Mouse (Mus musculus): ENCODE data around the gene Sec22a.

Gene Sec22a

DNA sequence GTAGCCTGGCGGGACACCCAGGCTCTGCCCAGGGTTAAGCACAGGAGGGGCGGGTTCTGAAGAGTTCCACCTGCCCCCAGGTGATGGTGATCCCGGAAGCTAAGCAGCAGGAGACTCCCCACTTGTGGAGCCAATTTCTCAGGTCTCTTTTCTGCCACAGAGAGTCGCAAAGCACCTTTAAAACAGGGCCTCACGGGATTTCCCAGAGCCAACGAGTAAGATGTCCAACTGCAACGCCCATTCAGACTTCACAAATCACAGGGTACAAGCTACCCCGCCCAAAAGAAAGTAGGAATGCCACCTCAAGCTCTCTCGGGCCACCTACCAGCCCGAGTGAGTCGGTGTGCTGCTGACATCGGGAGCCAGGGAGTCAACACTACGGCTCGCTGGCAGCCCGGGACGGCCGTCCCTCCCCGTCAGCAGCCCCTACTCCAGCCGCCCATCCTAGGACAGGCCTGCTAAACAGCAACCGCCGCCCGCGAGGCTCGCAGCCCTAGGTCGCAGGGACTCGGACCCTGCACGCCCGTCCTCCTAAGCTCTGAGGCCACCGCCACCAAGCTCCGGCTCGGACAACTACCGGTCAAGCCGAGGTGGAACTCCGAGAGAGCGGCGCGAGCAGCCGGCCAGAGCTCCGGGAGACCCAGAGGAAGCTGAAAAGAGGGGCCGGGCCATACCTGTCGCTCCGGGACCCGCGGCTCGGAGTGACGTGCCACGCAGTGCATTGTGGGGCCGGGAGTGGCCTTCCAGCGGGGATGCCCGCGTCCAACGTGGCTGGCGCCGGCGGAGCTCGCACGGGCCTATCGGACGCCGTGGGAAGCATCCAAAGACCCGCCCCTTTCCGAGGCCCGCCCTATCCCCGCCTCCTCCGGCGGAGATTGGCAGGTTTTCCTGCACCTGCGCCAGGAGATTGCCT, at the start of gene Sec22a:
Gene Sec22a, minus strand, starts transcription at position 769 of the 913 bp plus-strand sequence.
- DNase-seq = peak; percentile 95

DNA sequence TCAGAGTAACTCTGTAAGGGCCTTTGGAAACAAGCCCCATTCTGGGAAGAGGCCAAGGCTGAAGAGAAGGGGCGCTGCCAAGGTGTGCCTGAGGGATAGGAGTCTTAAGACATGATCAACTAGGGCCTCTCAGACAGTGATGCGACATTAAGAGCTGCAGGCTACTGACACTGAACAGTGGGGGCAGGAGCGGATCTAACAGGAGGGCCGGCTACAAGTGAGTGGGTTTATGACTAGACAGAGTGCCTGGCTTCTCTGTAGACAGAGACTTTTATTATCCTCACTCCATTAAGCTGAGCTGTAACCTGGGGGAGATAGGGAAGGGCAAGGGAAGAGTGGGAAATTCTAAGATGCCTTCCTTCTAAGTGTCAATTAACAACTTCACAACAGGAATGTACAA, 43.0 kb upstream of the Sec22a start:
- DNase-seq = no peak

DNA sequence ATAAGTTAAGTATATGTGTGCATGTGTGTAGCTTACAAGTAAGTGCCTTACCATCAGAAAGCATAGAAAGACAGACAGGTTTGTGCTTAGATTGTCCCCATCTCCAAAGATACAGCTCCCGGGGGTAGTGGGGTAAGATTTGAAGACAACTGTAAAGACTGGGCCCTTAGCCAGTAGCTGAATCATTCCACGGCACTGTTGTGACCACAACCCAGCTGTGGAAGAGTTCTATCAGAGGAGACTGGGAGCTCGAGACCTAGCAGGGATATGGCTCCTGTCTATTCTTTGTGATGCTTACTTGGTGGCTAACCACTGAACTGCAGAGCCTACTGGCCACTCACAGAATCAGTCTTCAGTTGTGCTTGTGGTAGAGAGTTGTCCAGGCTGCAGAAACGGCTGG, 42.4 kb upstream of the Sec22a start:
- no peak for DNase-seq

DNA sequence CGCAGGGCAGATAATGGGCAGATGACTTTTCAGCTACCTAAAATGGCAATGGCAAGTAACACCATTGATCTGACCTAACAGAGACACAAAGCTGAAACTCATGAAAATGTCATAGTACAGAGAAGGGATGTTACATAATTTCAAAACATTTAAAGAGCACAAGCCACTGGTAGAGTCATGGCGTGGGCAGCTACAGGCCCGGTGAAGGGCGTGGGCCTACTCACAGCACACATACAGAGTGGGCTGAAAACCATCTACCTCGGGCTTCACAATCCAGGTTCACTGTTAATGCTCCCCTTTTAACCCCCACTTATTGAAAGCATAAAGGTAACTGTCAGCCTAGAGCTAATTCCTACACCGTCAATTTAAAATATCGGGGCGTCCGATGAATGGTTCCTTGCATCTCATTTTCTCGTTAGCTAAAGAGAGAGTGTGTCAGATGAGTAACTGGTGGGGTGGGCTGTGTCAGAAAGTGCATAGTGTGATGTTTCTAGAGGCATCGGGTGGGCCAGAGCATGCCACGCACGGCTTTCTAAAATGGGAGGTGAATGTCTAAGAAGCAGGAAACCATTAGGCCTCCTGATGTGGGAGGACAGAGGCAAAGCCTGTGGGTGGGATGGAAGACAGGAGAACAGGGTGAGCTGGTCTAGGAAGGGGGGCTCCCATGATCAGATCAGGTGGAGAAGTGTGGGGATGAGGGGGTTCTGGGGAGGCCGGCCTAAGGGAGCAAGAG, 41.8 kb upstream of the Sec22a start:
- DNase-seq = no peak

DNA sequence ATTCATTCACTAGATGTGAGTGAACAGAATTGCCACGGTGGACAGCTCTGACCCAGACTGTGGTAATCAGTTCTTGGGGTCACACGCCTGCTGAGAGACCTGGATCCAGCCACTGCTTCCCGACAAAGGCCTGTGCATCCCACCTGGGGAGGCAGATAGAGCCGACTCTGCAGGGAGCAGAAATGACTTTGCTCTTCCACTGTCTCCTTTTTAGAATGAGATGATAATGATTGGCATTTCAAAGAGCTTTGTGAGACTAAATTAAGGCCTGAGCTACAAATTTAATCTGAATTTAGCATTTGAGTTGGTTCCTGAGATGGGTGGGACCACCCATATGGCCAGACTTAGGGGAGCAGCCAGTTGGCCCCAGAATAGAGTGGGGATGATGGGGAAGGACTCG, 41.1 kb upstream of the Sec22a start:
- DNase-seq = no peak

DNA sequence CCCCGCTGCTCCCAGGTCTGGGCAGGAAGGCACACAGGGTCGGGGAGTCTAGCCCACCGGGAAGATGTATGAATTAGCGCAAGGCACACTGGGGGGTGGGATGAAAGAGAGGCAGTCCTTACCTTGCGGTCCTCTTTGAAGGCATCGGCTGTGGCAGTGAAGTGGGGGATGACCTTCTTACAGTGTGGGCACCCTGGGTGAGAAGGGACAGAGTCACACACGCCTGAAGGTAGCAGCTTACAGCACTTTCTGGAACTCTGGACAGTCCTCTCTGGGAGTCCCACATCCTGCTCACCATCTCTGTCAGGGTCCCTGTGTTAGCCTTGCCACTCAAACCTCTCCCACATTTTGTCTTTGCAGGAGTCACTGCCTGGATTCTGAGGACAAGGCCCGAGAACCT, 40.2 kb upstream of the Sec22a start:
- DNase-seq = no peak

DNA sequence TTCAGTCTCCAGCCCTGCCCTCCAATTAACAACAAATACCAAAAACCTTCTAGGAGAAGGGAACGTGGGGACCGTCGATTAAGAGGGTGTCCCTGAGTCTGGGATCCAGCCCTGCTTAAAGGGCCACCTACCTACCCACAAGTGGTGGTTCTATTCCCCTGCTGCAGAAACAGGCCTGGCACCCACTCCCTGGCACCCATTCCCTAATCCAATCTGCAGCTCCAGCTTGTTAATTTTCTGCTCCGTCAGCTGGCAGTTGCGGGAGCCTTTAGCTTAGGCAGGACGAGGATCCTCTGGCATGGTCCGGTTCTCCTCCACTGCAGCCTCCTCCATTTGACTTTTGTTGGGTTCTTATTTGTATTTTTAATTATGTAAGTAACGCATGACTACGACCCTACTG, 39.6 kb upstream of the Sec22a start:
- no peak for DNase-seq

DNA sequence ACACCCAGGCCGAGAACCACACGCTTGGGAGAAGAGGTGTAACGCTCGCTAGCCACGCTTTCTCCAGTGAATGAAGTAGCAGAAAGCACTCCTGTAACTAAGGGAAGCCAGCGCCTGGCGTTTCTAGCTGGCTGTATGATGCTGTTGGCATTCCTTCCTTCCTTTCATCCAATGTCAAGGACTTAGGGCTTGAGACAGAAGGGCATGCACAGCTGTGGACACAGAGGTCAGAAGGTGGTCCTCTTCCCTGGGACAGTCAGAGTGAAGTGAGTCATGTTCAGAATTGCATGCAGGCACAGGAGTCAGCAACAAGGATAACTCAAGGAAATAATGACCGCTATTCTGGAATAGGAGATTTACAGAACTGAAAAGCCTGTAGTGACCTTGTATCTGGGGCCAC, 29.1 kb upstream of the Sec22a start:
- no peak for DNase-seq

DNA sequence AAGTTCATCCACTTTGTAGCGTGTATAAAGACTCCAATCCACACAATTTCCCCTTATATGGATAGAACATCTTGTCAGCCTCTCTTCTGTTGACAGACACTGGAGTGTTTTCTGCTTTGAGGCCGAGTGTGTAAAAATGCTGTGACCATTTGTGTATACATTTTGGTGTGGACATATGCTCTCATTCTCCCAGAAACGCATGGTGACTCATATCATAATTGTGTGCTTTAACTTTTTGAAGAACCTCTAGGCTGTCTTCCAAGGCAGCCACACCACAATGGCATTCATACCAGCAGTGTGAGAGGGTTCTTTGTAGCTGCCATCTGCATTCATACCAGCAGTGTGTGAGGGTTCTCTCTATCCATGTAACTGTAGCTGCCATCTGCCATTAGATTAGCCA, 21.9 kb upstream of the Sec22a start:
- no peak for DNase-seq

DNA sequence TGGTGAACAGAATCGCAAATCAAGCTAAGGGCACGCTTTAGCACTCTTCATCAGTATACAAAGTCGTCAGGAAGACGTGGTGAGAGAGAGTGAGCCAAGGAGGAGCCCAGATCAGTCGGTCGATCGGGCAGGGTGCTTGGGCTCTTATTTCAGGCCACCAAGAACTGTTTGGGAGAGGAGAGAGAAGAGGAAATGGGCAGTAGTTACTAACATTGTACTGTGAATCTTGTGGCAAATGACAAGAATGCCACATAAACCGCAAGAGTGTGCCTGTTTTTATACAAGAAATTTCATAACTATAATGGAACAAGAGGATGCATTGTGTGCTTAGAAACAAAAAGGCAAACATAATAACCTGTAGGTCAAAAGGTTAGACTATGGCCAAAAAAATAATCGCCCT, 16.3 kb upstream of the Sec22a start:
- no peak for DNase-seq

DNA sequence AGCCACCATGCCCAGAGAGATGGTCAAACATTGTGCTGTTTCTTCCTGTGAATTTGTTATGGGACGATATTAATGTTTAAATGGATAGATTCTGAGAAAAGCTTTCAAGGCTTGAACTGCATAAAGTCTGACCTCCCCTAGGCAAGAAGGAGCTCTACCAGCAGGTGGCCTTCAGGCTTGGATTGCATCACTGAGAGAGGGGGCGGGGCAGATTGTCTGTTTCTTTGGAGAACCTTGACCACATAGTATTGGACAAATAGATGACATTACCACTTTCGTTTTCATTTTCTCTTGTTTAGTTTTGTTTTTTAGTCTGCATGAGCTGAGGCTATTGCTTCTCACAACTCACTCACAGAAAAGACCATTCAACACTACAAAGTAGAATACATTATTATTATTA, 15.6 kb upstream of the Sec22a start:
- no peak for DNase-seq

DNA sequence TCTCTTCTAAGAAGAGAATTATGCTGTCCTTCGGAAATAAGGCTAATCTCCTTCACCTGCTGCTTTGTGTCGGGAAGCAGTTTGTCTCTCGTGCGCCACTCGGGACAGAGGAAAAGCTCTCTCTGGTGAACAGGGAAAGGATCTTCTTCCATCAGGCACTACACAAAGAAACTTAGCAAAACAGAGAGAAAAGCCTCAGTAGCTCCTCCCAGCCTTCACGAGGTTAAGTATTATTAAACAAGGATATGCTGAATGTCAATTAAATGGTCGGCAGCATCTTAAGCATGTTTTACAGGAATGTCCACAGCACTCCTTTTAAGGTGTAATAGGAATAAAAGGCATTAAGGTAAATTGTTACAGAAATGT, 328 bp upstream of the Sec22a start:
- no peak for DNase-seq

DNA sequence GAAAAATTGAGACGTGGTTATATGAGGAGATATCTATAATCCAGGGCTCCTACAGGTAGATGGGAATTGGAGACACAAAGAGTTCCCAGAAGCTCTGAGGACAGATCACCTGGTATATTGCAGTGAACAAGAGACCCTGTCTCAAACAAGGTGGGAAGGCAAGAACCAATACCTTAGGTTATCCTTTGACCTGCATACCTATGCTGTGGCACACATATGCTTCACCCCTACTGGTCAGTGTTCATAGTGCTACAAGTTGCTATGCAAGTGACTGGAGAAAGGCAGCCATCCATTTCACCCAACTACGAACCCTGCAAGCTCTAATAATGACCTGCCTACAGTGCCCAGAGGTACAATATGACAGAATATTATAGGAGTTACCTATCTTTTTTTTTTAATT, 1.5 kb downstream of the Sec22a start:
- no peak for DNase-seq

DNA sequence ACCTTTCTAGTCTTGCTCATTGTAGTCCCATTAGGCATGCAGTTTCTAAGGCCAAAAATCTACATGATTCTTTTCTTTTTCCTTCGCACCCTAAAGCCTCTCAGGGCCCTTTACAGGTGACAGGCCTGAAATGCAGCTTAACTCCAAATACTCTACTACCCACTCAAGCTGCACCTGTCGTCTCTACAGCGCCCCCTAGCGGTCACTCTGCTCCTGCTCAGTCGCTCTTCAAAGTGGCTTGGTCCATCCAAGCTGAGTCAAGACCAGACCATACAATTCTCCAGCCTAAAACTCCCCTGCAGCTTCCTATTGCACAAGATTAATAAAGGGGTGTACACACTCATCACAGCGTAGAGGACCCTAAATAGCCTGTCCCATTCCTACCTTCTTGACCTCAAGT, 3.1 kb downstream of the Sec22a start:
- DNase-seq = peak; percentile 15

DNA sequence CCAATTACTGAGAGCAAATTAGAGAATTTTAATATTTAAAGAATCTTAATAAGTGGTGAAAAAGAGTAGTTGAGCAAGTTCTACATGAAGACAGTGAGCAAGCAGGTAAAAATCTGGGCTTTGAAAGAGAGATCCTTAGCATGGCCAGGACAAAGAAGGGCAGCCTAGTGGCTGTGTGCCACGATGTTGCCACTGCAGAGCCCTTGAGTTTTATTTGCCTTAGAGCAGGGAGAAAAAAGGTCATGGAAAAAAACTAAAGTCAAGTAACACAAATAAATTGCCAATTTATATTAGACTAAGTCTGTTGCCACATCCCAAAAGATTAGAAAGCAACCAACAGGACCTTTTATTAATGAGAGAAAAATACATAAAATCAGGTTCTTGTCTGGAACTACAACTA, 6.3 kb downstream of the Sec22a start:
- DNase-seq = no peak

DNA sequence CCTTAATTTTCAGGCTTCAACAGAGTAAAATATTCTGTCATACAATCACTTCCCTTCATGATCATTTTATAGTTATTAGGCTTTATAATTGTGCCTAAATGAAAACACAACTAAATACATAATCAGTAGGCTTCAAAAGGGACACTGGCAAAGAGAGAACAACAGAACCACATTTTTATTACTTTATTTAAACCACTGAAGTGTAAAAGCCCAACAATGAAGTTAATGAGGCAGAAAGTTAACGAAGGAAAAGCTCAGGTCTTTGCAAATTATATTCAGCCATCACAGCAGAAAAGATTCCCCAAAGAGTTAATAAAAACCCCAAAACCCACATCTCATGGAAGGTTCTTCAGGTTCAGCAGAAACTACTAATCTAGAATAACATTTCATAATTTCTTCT, 33.3 kb downstream of the Sec22a start:
- no peak for DNase-seq

DNA sequence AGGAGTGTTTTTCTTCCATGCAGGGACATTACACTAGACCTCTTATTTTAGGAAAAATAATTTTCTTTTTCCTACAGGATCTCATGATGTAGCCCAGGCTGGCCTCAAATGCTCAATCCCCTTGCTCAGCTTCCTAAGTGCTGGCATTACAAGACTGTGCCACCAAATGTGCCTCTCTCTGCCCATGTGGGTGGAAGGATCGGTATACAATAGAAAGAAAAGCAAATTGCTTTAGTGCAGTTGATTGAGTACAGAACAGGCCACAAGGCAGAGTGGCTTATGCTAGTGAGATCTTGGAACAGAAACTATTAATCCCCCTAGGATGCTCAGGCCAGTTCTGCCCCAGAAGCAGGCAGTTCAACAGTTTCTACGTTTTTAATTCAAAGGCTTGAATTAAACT, 43.9 kb downstream of the Sec22a start:
- DNase-seq = no peak

DNA sequence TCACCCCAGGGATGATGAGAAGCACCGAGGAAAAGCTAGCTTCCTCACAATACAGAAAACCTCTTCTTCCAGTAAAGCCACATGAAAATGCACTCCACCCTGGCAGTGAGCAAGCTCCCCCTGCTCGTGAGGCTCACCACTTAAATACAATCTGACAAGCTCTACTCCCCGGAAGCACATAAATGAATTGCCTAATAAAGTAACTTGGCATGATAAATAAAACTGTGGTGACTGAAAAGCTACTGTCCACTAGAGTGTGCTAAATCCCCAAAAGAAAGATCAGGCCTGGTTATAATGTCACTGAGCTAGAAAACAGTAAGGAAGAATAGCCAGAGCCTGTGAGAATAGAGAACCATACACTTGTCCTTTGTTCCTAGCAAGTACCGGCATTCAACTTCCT, 44.4 kb downstream of the Sec22a start:
- no peak for DNase-seq

DNA sequence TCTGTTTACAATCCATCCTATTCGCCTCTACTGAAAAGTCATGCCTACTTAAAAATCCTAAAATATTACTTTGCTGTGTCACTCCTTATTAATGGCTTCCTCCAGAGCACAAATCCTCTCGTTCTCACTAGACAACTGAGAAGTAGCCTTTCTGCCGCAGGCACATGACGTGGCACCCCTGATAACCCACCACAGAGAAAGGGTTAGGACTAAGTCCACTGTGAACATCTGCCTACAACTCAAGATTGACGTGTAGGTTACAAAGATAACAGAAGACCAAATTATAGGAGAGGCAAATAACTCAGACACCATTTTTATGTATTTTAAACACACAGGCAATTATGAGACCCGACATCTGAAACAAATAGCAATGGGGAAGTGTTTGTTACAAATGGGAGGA, 45.3 kb downstream of the Sec22a start:
- no peak for DNase-seq

DNA sequence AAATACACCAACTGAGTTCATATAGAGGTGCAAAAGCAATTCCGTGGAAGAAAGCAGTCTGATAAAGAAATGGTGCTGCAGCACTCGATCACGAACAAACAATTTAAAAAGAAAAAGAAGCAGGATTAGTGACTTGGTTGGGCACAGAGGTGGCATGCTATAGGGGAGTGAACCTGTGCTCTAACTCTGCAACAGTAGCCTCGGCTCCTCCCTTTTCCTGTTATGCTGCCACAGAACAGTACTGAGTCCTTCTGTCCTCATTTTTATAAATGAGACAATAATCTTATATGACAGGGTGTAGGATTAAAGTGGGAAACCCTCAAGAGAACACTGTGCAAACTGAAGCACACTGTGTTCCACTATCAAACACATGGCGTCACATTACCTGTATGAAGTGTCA, 46.3 kb downstream of the Sec22a start:
- no peak for DNase-seq

DNA sequence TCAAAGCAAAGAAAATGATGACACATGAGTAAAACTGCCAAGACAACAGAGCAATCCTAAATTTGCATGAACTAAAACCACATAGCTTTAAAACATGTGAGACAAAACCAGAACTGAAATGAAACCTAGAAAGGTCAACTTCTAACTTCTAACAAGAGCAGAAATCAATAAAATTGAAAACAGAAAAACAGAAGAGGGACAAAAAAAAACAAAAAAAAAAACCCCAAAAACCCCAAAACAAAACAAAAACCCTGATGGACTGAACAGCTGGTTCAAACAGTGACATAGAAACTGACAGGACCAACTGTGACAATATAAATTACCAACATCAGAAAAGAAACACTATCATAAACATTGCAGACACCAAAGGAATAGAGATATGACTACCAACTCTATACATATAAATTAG, 46.9 kb downstream of the Sec22a start:
- no peak for DNase-seq

DNA sequence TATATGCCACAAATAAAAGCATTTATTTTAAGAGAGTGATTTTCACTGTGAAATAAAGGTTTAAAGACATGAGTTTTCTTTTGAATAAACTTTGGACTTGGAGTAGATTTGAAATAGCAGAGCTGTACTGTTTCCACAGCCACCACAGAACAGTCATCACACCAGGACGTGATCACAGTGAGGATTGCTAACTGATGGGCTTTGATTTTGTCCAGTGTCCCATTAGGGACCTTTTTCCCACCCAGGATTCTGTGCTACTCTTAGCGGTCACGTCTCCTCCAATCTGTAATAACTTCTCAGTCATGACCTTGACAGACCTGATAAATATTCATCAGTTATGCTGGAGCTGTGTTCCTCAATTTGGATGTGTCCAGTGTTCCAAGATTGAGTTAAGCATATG, 48.2 kb downstream of the Sec22a start:
- DNase-seq = no peak

DNA sequence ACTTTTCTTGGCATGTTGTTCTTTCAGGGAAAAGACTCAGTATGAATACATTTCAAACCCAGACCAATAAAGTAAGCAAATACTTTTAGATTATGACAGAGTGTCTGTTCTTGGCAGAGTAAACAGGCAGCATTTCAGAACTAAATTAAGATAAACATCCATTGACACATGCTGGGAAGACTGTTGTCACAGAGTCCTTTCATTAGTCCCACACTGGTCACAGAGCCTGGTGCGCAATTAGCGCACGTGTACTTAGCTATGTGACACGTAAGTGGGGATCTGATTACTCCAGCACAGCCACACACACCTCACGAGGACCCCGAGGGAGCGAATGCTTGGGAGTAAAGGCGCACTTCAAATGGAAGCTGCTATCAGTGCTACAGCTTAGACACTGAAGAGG, 52.1 kb downstream of the Sec22a start:
- DNase-seq = no peak

DNA sequence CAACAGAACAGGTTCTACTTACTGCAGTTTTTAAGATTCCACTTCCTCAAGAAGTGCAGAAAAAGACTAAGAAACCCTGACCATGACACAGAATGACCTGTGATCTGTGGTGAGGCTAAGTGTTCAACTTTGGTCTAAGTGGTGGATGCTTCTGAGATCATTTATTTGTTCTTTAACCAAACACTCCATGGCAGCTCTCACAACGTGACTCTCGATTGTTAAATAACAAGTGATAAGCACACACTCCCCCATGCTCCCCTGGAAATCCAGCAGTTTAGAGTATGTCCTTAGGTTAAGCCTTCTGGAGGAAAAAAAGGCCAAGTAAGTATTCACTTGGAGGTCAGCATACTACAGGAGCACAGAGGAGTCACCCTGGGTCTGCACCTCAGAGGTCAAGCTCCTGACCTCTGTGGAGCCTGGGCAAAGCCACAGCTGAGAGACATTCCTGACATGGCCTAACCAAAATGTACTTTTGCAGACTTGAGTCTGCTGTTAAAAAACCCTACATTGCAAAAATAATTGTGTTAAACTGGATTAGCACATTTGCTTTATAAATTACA, 53.1 kb downstream of the Sec22a start:
- no peak for DNase-seq
